Mouse (Mus musculus) myocyte (in vitro differentiated cells): ENCODE results near the gene Padi2.

Source experiments
- CEBPB ChIP-seq: IDR thresholded peaks from 2 replicates; pipeline ENCODE4 v1.6.1; 2011; ENCODE audit warnings: mild to moderate bottlenecking, moderate library complexity; ENCODE audit not compliant: poor library complexity, insufficient read depth, severe bottlenecking
- E2F4 ChIP-seq: IDR thresholded peaks from one replicate; pipeline ENCODE4 v1.6.1; 2011; ENCODE audit warnings: mild to moderate bottlenecking, control low read depth, moderate library complexity; ENCODE audit not compliant: insufficient read depth
- MAX ChIP-seq: IDR thresholded peaks from one replicate; pipeline ENCODE4 v1.6.1; 2011; ENCODE audit warnings: low read depth, mild to moderate bottlenecking, control low read depth
- POLR2A ChIP-seq: IDR thresholded peaks from one replicate; pipeline ENCODE4 v1.6.1; 2011; ENCODE audit warnings: low read depth, mild to moderate bottlenecking, control low read depth, moderate library complexity; ENCODE audit not compliant: insufficient read length
- TCF12 ChIP-seq: IDR thresholded peaks from one replicate; pipeline ENCODE4 v1.6.1; 2011; ENCODE audit warnings: mild to moderate bottlenecking, control low read depth; ENCODE audit not compliant: poor library complexity, insufficient read depth, severe bottlenecking

- TF ChIP-seq MAX (no peak), POLR2A (no peak), CEBPB (no peak), TCF12 (no peak), E2F4 (no peak)
Observed at GRCm38 (mm10) chr4:140872686-140872992, 33.5 kb upstream of the Padi2 start.
